In the genomic region with DNA sequence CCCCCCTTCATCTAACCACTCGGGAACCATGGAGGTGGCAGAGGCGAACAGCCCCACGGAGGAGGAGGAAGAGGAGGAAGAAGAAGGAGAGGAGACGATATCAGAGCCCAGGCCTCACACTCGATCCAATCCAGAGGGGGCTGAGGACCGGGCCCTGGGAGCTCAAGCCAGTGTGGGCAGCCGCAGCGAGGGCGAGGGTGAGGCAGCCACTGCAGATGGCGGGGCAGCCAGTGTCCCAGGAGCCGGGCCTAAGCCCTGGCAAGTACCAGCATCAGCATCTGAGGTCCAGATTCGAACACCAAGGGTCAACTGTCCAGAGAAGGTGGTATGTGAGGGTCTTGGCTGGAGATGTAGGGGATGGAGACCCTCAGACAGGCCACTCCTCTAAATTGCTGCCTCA, we compare ENCODE assay signal across 8 mouse cellular contexts. TPM values are rescaled to one million over a fixed set of nuclear protein-coding genes. Genes with fewer than 3 reads are reported as not detected.
DNase-seq lines count a peak whose midpoint lies in the region; ATAC-seq and TF ChIP-seq lines count a peak whose summit lies in the region.

No protein-coding gene starts in this region.

- peaks cover 8% of the 10 kb centered on the region for H3K4me1 ChIP-seq in bone marrow macrophage, adult 2 months (ENCODE audit: control insufficient read depth, insufficient read depth, low read length)
- peaks cover 9% of the 10 kb centered on the region for H3K4me1 ChIP-seq in heart, embryonic 16.5 days (ENCODE audit: control insufficient read depth, insufficient read depth, low read length)

- H3K9me3 ChIP-seq in heart, embryonic 16.5 days (replicated peaks; ENCODE audit: control insufficient read depth, low read length), result no peaks in the 10 kb centered on the region

- DNase-seq in kidney, adult 11 months, result peak; percentile 12
- DNase-seq in kidney, postnatal 14 days, result no peak
- no peak for DNase-seq in B cell, adult 2 months
- DNase-seq in gastrocnemius, adult 8-10 months (ENCODE audit: low spot score in 2 of 2), result no peak
- no peak for DNase-seq in left cerebral cortex, adult 18-20 months (ENCODE audit: low spot score in 2 of 2)

- H3K27ac ChIP-seq in bone marrow macrophage, adult 2 months (ENCODE audit: insufficient read depth, low read depth, low read length), result no peak overlapping the region
- H3K27ac ChIP-seq in heart, embryonic 16.5 days (ENCODE audit: low read length), result no peak overlapping the region
- no peak overlapping the region for H3K27ac ChIP-seq in macrophage

- H3K79me2 ChIP-seq in macrophage (ENCODE audit: inconsistent target), result peaks cover 13% of the 10 kb centered on the region

- H3K27me3 ChIP-seq in heart, embryonic 16.5 days (ENCODE audit: control insufficient read depth, insufficient read depth, low read length), result no peaks in the 10 kb centered on the region

- H3K36me3 ChIP-seq in heart, embryonic 16.5 days (ENCODE audit: control insufficient read depth, insufficient read depth), result peaks cover 10% of the 10 kb centered on the region
- H3K36me3 ChIP-seq in macrophage (ENCODE audit: inconsistent target), result peaks cover 11% of the 10 kb centered on the region; the same call in 1 of the 2 replicates

- no peak for TF ChIP-seq POLR2A in bone marrow macrophage, adult 2 months (IDR thresholded peaks at IDR 0.05; ENCODE audit: borderline replicate concordance, low read depth, low read length)

- no peak for TF ChIP-seq CTCF in bone marrow macrophage, adult 2 months (IDR thresholded peaks at IDR 0.05; ENCODE audit: low read depth, low read length)

- H3K4me2 ChIP-seq in heart, embryonic 16.5 days (ENCODE audit: low read depth, low read length), result peak overlapping the region; percentile 77

- H3K9ac ChIP-seq in heart, embryonic 16.5 days (ENCODE audit: low read length), result peak overlapping the region; percentile 89

- H3K4me3 ChIP-seq in bone marrow macrophage, adult 2 months (ENCODE audit: insufficient read depth, low read length), result peak overlapping the region; percentile 89
- H3K4me3 ChIP-seq in heart, embryonic 16.5 days (ENCODE audit: low read length), result peak overlapping the region; percentile 73
- H3K4me3 ChIP-seq in macrophage (ENCODE audit: inconsistent target), result peak overlapping the region; percentile 99

- no peak for ATAC-seq in heart, embryonic 16.5 days (replicated peaks; ENCODE audit: extremely low read depth, insufficient read depth, low FRiP score)

- WGBS in heart, embryonic 16.5 days, result 73% methylated on average over 12 of the region's 12 CpGs
- 85% methylated on average over 12 of the region's 12 CpGs for WGBS in macrophage (ENCODE audit: missing documents)

RNA-seq across cellular contexts. Expression of a gene that starts 1.0 kb away (rescaled TPM):
- polyA plus RNA-seq in bone marrow macrophage, adult 2 months (2012; ENCODE audit: insufficient read depth, insufficient read length, missing spikeins), result 75.8 and 89.1 TPM in 2 replicates
- polyA plus RNA-seq in heart, embryonic 16.5 days (2015; fragmentation: Nextera tagmentation; extraction: Ambion mirVana), result 86.4 and 88.8 TPM in 2 replicates
- 100 to 1,000 TPM in 4 of 26 experiments, 10 to 100 TPM in 22; 25.6 to 122 (median 73.2) TPM for total RNA-seq in macrophage (2018; cell fraction: chromatin; rRNA removed)
- total RNA-seq in macrophage (2018; cell fraction: cytosol; rRNA removed), result 10 to 100 TPM; 57.0 to 87.0 (median 72.8) TPM
- 100 to 1,000 TPM in 3 of 26 experiments, 10 to 100 TPM in 23; 46.0 to 113 (median 70.0) TPM for total RNA-seq in macrophage (2018; cell fraction: nucleus; rRNA removed)
- polyA plus RNA-seq in macrophage (2018), result 69.5 to 91.2 TPM (median 74.0 TPM) in 3 replicates
- total RNA-seq in gastrocnemius, adult 8-10 months (2022), result 10 to 100 TPM; 68.5 to 73.4 (median 70.8) TPM
- 100 to 1,000 TPM; 104 to 107 TPM for total RNA-seq in left cerebral cortex, adult 18-20 months (2021)

RNA-seq across cellular contexts. Expression of a gene that starts 2.1 kb away (rescaled TPM):
- 0.21 TPM in 1 of 2 replicates, not detected in the other for polyA plus RNA-seq in bone marrow macrophage, adult 2 months (2012; ENCODE audit: insufficient read depth, insufficient read length, missing spikeins)
- 20.6 and 24.4 TPM in 2 replicates for polyA plus RNA-seq in heart, embryonic 16.5 days (2015; fragmentation: Nextera tagmentation; extraction: Ambion mirVana)
- total RNA-seq in macrophage (2018; cell fraction: chromatin; rRNA removed), result not detected
- not detected for total RNA-seq in macrophage (2018; cell fraction: cytosol; rRNA removed)
- not detected for total RNA-seq in macrophage (2018; cell fraction: nucleus; rRNA removed)
- not detected in 3 replicates for polyA plus RNA-seq in macrophage (2018)
- 1 to 10 TPM; 3.5 to 6.3 (median 4.5) TPM for total RNA-seq in gastrocnemius, adult 8-10 months (2022)
- 1 to 10 TPM; 3.3 to 4.2 TPM for total RNA-seq in left cerebral cortex, adult 18-20 months (2021)

RNA-seq across cellular contexts. Expression of a gene that starts 8.1 kb away (rescaled TPM):
- polyA plus RNA-seq in bone marrow macrophage, adult 2 months (2012; ENCODE audit: insufficient read depth, insufficient read length, missing spikeins), result 9.8 and 14.0 TPM in 2 replicates
- 32.9 and 33.8 TPM in 2 replicates for polyA plus RNA-seq in heart, embryonic 16.5 days (2015; fragmentation: Nextera tagmentation; extraction: Ambion mirVana)
- total RNA-seq in macrophage (2018; cell fraction: chromatin; rRNA removed), result 10 to 100 TPM in 3 of 26 experiments, 1 to 10 TPM in 16, under 1 TPM in 6, not detected in 1; 0.55 to 23.8 (median 2.6) TPM
- total RNA-seq in macrophage (2018; cell fraction: cytosol; rRNA removed), result 1 to 10 TPM in 1 of 26 experiments, under 1 TPM in 19, not detected in 6; 0.05 to 1.4 (median 0.25) TPM
- 10 to 100 TPM in 1 of 26 experiments, 1 to 10 TPM in 16, under 1 TPM in 8, not detected in 1; 0.25 to 19.8 (median 1.3) TPM for total RNA-seq in macrophage (2018; cell fraction: nucleus; rRNA removed)
- polyA plus RNA-seq in macrophage (2018), result 0.33 to 1.1 TPM in 2 of 3 replicates, not detected in the other
- total RNA-seq in gastrocnemius, adult 8-10 months (2022), result not detected
- under 1 TPM; 0.21 to 0.26 TPM for total RNA-seq in left cerebral cortex, adult 18-20 months (2021)

RNA-seq across cellular contexts. Expression of a gene that starts 15.9 kb away (rescaled TPM):
- 20.2 and 23.9 TPM in 2 replicates for polyA plus RNA-seq in bone marrow macrophage, adult 2 months (2012; ENCODE audit: insufficient read depth, insufficient read length, missing spikeins)
- 38.1 and 43.0 TPM in 2 replicates for polyA plus RNA-seq in heart, embryonic 16.5 days (2015; fragmentation: Nextera tagmentation; extraction: Ambion mirVana)
- total RNA-seq in macrophage (2018; cell fraction: chromatin; rRNA removed), result 10 to 100 TPM in 8 of 26 experiments, 1 to 10 TPM in 18; 3.1 to 21.7 (median 7.9) TPM
- total RNA-seq in macrophage (2018; cell fraction: cytosol; rRNA removed), result 10 to 100 TPM in 14 of 26 experiments, 1 to 10 TPM in 12; 5.1 to 16.5 (median 10.1) TPM
- 10 to 100 TPM in 14 of 26 experiments, 1 to 10 TPM in 12; 4.8 to 22.1 (median 10.2) TPM for total RNA-seq in macrophage (2018; cell fraction: nucleus; rRNA removed)
- 3.7 to 12.5 TPM (median 11.6 TPM) in 3 replicates for polyA plus RNA-seq in macrophage (2018)
- total RNA-seq in gastrocnemius, adult 8-10 months (2022), result 10 to 100 TPM; 19.9 to 23.3 (median 20.9) TPM
- 10 to 100 TPM; 42.6 to 46.2 TPM for total RNA-seq in left cerebral cortex, adult 18-20 months (2021)

RNA-seq across cellular contexts. Expression of a gene that starts 26.6 kb away (rescaled TPM):
- 18.5 and 23.5 TPM in 2 replicates for polyA plus RNA-seq in bone marrow macrophage, adult 2 months (2012; ENCODE audit: insufficient read depth, insufficient read length, missing spikeins)
- 5.7 and 6.2 TPM in 2 replicates for polyA plus RNA-seq in heart, embryonic 16.5 days (2015; fragmentation: Nextera tagmentation; extraction: Ambion mirVana)
- 10 to 100 TPM in 23 of 26 experiments, 1 to 10 TPM in 3; 7.5 to 60.0 (median 27.1) TPM for total RNA-seq in macrophage (2018; cell fraction: chromatin; rRNA removed)
- total RNA-seq in macrophage (2018; cell fraction: cytosol; rRNA removed), result 10 to 100 TPM; 11.0 to 31.9 (median 21.0) TPM
- 10 to 100 TPM in 23 of 26 experiments, 1 to 10 TPM in 3; 5.8 to 62.8 (median 26.0) TPM for total RNA-seq in macrophage (2018; cell fraction: nucleus; rRNA removed)
- 10.2 to 15.8 TPM (median 13.3 TPM) in 3 replicates for polyA plus RNA-seq in macrophage (2018)
- 1 to 10 TPM; 5.0 to 6.0 (median 5.8) TPM for total RNA-seq in gastrocnemius, adult 8-10 months (2022)
- 10 to 100 TPM; 15.0 to 16.0 TPM for total RNA-seq in left cerebral cortex, adult 18-20 months (2021)

Comparison
In these comparisons a context has a peak if more than half of its experiments do, and no peak if none do; other contexts are left out.
1. RNA of a gene that starts 2.1 kb away (polyA plus RNA-seq): 20.6 to 24.4 TPM in heart, embryonic 16.5 days; 0.21 TPM in bone marrow macrophage, adult 2 months and not detected in macrophage; every median in the first group is over 10 times any median in the second.
2. Peak in every context shown above with its lines, with median percentiles within 50 percentile points of each other: H3K4me3 ChIP-seq.